Mouse (Mus musculus): ENCODE results near the gene Gm37240. TPM values are rescaled to one million over a fixed set of nuclear protein-coding genes. Genes with fewer than 3 reads are reported as not detected.

Gene Gm37240
- polyA plus RNA-seq, 1 experiment from 2014 or later: 3.0 TPM

DNA sequence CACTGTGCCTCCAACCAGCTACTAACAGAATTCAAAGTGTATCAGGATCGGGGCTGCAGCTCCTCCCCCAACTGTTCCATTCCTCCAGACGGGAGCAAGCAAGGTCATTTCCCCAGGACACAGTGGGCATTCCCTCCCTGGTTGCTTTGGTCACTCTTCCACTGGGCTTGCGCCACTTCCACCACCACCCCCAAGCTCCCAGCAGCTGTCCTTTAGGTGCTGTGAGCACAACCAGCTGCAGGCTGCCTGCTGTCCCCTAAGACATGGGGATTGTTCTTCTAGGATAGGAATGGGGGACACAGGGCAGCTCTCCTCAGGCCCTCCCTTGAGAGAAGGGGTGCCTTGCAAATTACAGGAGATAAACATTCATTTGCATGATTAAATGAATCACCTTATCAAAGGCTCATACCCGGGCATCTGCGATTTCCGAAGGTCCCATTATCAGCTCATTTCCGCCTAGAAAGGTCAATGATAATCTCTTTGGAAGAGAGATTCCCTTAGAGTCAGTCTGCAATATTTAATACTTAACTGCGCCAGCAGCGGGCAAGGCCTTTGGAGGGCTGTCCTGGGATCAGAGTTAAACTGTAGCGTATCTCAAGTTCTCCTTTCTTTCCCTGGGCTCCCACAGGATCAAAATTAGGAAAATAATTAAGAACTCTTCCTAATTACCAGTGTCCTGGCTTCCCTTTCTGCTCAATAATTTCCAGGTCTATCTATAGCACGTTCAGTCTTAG, 1247.4 kb downstream of the Gm37240 start:
- no peaks in the 10 kb centered on the region for H3K9me3 ChIP-seq
- H3K4me1 ChIP-seq: peaks cover 16% of the 10 kb centered on the region
- 23% methylated on average over 11 of the region's 11 CpGs for WGBS
- H3K27me3 ChIP-seq (ENCODE audit: insufficient read depth, poor library complexity, severe bottlenecking): 0 out of 2 replicates have a peak, but pooled peaks cover 3% of the 10 kb centered on the region
- H3K27ac ChIP-seq: peak overlapping the region; percentile 48; the same call in 1 of the 2 replicates
- no peak overlapping the region for H3K4me3 ChIP-seq
- no peak for DNase-seq (ENCODE audit: low spot score)
- H3K36me3 ChIP-seq: no peaks in the 10 kb centered on the region

DNA sequence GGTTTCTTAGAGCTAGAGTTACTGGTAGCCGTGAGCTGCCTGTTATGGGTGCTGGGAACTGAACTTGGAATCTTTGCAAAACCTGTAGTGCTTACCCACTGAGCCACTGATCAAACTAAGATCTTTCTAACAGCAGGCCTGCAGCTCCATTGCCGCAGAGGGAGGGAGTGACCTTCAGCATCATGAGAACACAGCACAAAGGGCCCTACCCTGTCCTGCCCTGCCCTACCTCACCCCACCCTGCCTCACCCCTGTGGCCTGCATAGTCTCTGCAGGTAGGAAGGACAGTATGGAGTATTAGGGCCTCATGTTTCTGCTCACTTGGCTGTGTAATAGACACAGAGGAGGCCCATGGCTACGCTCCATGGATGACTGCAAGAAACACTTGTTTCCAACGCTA, 1248.5 kb downstream of the Gm37240 start:
- 66% methylated on average over 4 of the region's 4 CpGs for WGBS

DNA sequence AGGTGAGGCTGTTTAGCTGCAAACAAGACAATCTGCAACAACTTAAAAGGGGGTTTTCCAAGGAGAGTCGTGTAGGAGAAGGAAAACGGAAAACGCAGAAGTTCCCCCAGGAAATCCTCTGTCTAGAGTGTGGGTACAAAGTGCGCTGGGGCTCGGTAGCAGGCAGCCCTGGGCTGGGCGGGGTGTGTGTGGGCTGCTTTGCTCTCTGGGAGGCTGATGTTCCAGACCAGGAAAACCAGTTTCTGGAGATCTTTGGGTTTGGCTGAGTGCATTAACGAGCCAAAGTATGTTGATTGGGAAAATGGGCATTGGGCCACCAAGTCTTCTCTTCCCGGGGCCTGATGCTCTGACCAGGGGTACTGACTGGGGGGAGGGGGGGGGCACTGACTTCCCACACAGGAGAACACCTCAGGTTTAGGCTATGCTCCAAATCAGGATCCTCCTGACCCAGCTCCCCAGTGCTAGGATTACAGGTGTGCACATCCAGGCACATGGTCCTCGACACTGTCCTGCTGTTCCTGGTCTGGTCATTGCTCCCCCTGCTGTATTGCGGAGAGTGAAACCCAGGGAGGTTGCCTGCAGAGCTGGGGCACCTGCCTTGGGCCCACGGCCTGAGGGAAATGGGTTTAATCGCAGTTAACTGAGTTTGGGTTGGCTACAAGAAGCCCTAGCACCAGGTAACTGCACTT, 1249.3 kb downstream of the Gm37240 start:
- Histone ChIP-seq H3K4me1 (peaks cover 16% of the 10 kb centered on the region), H3K4me3 (no peak overlapping the region), H3K27me3 (ENCODE audit: insufficient read depth, poor library complexity, severe bottlenecking) (0 out of 2 replicates have a peak, but pooled peaks cover 3% of the 10 kb centered on the region), H3K9me3 (no peaks in the 10 kb centered on the region), H3K36me3 (no peaks in the 10 kb centered on the region), H3K27ac (no peak overlapping the region)
- WGBS: 53% methylated on average over 12 of the region's 12 CpGs
- no peak for DNase-seq (ENCODE audit: low spot score)

More for the DNA sequence above, 1248.5 kb downstream of the Gm37240 start:
- Histone ChIP-seq H3K9me3 (no peaks in the 10 kb centered on the region), H3K4me1 (peaks cover 16% of the 10 kb centered on the region), H3K36me3 (no peaks in the 10 kb centered on the region), H3K27me3 (ENCODE audit: insufficient read depth, poor library complexity, severe bottlenecking) (0 out of 2 replicates have a peak, but pooled peaks cover 3% of the 10 kb centered on the region), H3K4me3 (no peak overlapping the region), H3K27ac (no peak overlapping the region)
- no peak for DNase-seq (ENCODE audit: low spot score)

DNA sequence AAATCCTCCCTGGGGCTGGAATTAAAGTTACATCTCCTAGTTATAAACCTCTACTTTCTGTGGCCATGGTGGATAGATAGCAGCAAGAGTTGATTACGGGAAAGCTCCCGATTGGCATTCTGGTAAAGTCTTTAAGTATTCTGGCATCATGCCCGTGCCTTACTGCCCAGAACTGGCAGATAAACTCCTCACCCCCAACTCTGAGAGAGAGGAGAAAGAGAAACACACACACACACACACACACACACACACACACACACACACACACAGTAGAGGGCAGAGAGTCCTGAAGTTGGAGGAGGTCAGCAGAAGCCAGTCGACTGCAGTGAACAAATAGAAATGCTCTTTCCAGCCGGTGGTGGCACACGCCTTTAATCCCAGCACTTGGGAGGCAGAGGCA, 1250.2 kb downstream of the Gm37240 start:
- Histone ChIP-seq H3K9me3 (no peaks in the 10 kb centered on the region), H3K4me1 (peaks cover 16% of the 10 kb centered on the region), H3K4me3 (no peak overlapping the region), H3K27ac (no peak overlapping the region), H3K27me3 (ENCODE audit: insufficient read depth, poor library complexity, severe bottlenecking) (0 out of 2 replicates have a peak, but pooled peaks cover 3% of the 10 kb centered on the region), H3K36me3 (no peaks in the 10 kb centered on the region)
- no peak for DNase-seq (ENCODE audit: low spot score)
- 74% methylated on average over 6 of the region's 6 CpGs for WGBS

DNA sequence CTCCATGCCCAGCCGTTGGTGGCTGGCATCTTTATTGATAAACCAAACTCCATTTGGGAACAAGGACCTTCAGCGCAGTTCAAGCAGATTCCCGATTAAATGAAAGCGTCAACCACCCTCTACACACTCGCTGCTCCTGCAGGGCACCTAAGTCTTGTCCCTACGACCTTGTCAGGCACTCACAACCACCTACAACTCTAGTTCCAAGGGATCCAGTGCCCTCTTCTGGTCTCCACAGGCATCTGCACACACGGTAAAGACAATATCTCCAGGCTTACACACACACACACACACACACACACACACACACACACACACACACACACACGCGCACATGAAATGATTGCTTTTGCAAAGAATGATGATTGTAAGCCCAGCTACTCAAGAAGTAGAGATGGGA, 1255.7 kb downstream of the Gm37240 start:
- Histone ChIP-seq H3K4me1 (peaks cover 13% of the 10 kb centered on the region), H3K36me3 (no peaks in the 10 kb centered on the region), H3K9me3 (no peaks in the 10 kb centered on the region; the same call in 1 of the 2 replicates), H3K27me3 (ENCODE audit: insufficient read depth, poor library complexity, severe bottlenecking) (no peaks in the 10 kb centered on the region), H3K27ac (no peak overlapping the region), H3K4me3 (no peak overlapping the region)
- 95% methylated on average over 9 of the region's 9 CpGs for WGBS
- DNase-seq (ENCODE audit: low spot score): no peak

DNA sequence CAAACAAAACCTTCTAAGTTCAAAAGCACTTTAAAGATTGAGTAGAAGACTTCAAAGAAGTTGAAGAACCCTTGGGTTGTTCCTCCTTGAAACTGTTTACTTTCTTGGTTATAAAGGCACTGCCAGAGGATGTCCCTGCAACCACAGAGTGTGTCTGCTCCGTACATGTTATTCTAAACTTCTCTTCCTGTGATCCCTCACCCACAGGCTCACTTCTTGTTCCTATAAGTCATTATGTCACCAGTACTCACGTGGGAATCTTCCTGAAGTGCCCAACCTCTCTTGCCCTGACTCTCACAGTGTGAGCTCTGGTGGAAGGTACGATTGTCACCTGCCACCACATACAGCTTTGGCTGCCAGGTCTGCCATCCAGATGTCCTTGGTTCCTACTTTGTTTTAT, 1265.3 kb downstream of the Gm37240 start:
- Histone ChIP-seq H3K4me3 (no peak overlapping the region), H3K36me3 (no peaks in the 10 kb centered on the region), H3K27ac (no peak overlapping the region), H3K4me1 (peaks cover 22% of the 10 kb centered on the region), H3K27me3 (ENCODE audit: insufficient read depth, poor library complexity, severe bottlenecking) (no peaks in the 10 kb centered on the region), H3K9me3 (no peaks in the 10 kb centered on the region)
- DNase-seq (ENCODE audit: low spot score): no peak
- 57% methylated on average over 3 of the region's 3 CpGs for WGBS

DNA sequence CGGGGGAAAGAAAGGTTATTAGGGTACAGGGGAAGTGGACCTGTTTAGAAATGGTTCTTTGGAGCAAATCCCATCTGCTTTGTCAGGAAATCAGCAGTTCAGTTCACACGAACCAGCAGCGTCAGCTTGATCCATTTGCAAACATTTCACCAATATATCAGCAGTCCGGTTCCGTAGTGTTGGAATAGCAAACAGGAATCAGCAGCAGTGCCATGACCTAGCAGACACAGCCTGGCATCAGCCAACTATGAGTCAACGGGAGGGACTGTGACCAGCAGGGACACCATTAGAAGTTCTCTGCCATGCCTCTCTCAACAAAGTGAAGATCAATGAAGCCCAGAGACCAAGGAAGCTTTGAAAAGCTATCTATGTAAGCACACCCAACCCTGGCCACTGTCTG, 1267.6 kb downstream of the Gm37240 start:
- Histone ChIP-seq H3K9me3 (no peaks in the 10 kb centered on the region), H3K4me1 (peaks cover 7% of the 10 kb centered on the region), H3K27me3 (ENCODE audit: insufficient read depth, poor library complexity, severe bottlenecking) (no peaks in the 10 kb centered on the region), H3K36me3 (no peaks in the 10 kb centered on the region), H3K27ac (no peak overlapping the region), H3K4me3 (no peak overlapping the region)
- 93% methylated on average over 6 of the region's 6 CpGs for WGBS
- DNase-seq (ENCODE audit: low spot score): no peak

DNA sequence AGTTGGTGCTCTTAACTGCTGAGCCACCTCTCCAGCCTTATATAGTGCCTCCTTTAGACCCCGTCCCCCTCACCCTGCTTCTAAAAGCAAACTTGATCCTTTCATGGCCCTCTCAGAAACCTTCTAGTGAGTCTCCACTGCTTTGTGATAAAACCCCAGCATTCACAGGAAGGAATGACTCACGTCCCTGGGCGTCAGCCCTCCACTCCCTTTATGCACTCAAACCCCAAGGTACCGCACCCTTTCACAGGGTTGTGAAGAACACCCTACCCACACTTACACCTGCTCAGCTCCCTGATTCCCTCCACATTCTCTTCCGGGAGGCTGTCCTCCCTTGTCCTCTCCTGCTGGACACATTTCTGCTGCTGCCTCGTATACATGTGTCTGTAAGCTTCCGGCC, 1268.3 kb downstream of the Gm37240 start:
- DNase-seq (ENCODE audit: low spot score): no peak

DNA sequence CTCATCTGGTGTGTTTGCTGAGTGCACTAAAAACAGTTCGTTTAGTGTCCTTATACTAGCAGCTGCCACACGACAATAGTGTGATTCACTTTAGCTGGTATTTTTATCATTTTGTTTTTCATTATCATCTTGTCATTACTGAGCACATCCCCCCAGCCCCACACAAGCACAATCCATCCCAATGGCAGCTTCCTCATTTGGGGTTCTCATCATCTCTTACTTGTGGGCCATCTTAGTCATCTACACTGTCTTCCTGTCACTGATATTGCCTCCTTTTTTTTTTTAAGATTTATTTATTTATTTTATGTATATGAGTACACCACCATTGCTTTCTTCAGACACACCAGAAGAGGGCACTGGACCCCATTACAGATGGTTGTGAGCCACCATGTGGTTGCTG, 1268.7 kb downstream of the Gm37240 start:
- Histone ChIP-seq H3K4me1 (no peaks in the 10 kb centered on the region), H3K36me3 (no peaks in the 10 kb centered on the region), H3K27me3 (ENCODE audit: insufficient read depth, poor library complexity, severe bottlenecking) (no peaks in the 10 kb centered on the region), H3K9me3 (no peaks in the 10 kb centered on the region), H3K4me3 (no peak overlapping the region), H3K27ac (no peak overlapping the region)
- WGBS: 75% methylated on average over 2 of the region's 2 CpGs
- no peak for DNase-seq (ENCODE audit: low spot score)

More for the DNA sequence above, 1268.3 kb downstream of the Gm37240 start:
- Histone ChIP-seq H3K27ac (no peak overlapping the region), H3K27me3 (ENCODE audit: insufficient read depth, poor library complexity, severe bottlenecking) (no peaks in the 10 kb centered on the region), H3K9me3 (no peaks in the 10 kb centered on the region), H3K4me1 (no peaks in the 10 kb centered on the region), H3K36me3 (no peaks in the 10 kb centered on the region), H3K4me3 (no peak overlapping the region)
- 86% methylated on average over 7 of the region's 7 CpGs for WGBS

DNA sequence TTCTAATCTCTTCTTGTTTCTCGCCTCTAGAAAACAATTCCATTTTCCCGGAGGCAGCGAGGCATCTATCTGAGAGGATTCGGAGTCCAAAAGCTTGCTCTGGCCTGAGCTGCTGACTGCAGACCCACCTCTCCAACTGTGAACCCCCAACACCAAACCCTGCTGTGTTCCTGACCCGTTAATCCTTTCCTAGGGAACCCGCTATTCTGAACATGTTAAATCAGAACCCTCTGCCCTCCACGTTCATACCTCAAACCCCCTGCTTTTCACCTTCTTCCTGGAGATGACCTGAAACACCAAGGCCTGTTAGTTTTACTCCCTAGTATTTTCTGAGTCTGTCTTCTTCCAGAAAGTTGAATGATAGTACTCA, 1271.5 kb downstream of the Gm37240 start:
- Histone ChIP-seq H3K9me3 (no peaks in the 10 kb centered on the region), H3K27me3 (ENCODE audit: insufficient read depth, poor library complexity, severe bottlenecking) (no peaks in the 10 kb centered on the region), H3K4me3 (no peak overlapping the region), H3K4me1 (no peaks in the 10 kb centered on the region), H3K36me3 (no peaks in the 10 kb centered on the region), H3K27ac (no peak overlapping the region)
- no peak for DNase-seq (ENCODE audit: low spot score)
- WGBS: 36% methylated on average over 7 of the region's 7 CpGs

DNA sequence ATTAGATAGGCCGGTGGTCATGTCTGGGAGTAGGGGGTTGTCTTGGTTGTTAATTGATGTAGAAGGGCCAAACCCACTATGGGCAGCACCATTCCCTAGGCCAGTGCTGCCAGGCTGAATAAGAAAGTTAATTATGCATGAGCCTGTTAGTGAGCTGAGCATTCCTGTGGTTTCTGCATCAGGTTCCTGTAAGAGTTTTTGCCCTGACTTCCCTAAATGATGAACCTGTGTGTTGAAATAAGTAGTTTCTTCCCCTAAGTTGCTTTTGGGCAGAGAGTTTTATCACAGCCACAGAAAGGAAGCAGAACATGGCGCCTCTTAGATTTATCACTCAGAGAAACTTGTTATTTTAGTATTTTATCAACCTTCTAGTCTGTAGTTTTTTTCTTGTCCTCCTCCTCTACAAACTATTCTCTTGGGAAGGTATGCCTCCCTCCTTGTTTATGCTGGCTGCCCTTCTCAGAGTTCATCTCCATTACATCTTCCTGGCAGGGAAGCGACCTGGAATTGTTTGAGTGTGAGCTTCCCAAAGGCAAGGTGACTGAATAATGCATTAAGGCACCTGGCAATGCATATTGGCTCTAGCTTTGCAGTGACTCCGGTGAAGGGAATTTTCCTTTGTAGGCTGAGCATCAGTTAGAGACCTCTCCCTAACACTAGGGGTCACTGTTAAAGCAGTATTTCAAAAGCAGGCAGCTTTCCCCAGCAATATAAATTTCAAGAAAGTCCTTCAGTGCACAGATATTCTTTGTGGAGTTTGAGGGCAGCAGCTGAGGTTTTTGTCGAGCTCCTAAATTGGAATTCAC, 1272.1 kb downstream of the Gm37240 start:
- no peaks in the 10 kb centered on the region for H3K36me3 ChIP-seq
- DNase-seq (ENCODE audit: low spot score): no peak
- H3K4me3 ChIP-seq: no peak overlapping the region
- no peaks in the 10 kb centered on the region for H3K4me1 ChIP-seq
- H3K9me3 ChIP-seq: no peaks in the 10 kb centered on the region
- H3K27ac ChIP-seq: no peak overlapping the region
- no peaks in the 10 kb centered on the region for H3K27me3 ChIP-seq (ENCODE audit: insufficient read depth, poor library complexity, severe bottlenecking)
- WGBS: 21% methylated on average over 5 of the region's 5 CpGs

DNA sequence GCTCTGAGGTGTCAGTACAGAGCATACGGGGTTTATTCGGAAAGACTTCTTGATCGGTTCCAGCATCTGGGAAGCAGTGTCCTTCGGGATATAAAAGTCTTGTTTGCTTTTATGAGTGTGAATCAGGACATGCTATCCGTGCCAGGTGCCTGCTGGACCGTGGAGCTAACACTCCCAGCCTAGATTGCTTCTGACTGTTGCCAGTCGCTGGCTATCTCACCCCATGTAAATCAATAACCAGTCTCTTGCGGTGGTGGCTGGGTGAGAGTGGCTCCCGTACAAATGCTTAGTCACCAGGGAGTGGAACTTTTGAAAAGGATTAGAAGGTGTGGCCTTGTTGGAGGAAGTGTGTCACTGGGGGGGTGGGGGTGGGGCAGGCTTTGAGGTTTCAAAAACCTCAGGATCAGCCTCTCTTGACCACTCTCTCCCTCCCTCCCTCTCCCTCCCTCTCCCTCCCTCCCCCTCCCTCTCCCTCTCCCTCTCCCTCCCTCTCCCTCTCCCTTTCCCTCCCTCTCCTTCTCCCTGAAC, 1277.1 kb downstream of the Gm37240 start:
- Histone ChIP-seq H3K27ac (no peak overlapping the region), H3K36me3 (no peaks in the 10 kb centered on the region), H3K4me3 (no peak overlapping the region), H3K9me3 (0 out of 2 replicates have a peak, but pooled peaks cover 5% of the 10 kb centered on the region), H3K27me3 (ENCODE audit: insufficient read depth, poor library complexity, severe bottlenecking) (no peaks in the 10 kb centered on the region), H3K4me1 (no peaks in the 10 kb centered on the region)
- 74% methylated on average over 9 of the region's 9 CpGs for WGBS
- no peak for DNase-seq (ENCODE audit: low spot score)
